Mouse (Mus musculus): ENCODE measurements around the gene Apoc1.

- TF ChIP-seq CTCF (IDR thresholded peaks at IDR 0.05; ENCODE audit: low read depth) (no peak), EP300 (IDR thresholded peaks at IDR 0.05; ENCODE audit: low read depth) (no peak)
Measured at GRCm38 (mm10) chr7:19678901-19679300, 13.6 kb downstream of the Apoc1 start.
